Mouse (Mus musculus): Measurements from ENCODE around the gene Rnps1. TPM values are rescaled to one million over a fixed set of nuclear protein-coding genes. Genes with fewer than 3 reads are reported as not detected.
A peak's percentile ranks its signal among the peaks of the same experiment; 100 is the strongest.

The Rnps1 gene
- polyA plus RNA-seq, 1 experiment from 2014 or later: 292 TPM

- no peak for ATAC-seq (ENCODE audit: insufficient read depth)
- Histone ChIP-seq H3K27me3 (ENCODE audit: insufficient read depth, low read length) (no peaks in the 10 kb centered on the region), H3K9me3 (ENCODE audit: low read depth, low read length) (no peaks in the 10 kb centered on the region), H3K4me1 (ENCODE audit: insufficient read depth) (no peaks in the 10 kb centered on the region), H3K4me2 (no peak overlapping the region), H3K9ac (no peak overlapping the region), H3K4me3 (ENCODE audit: low read depth, low read length) (no peak overlapping the region), H3K27ac (ENCODE audit: low read depth) (no peak overlapping the region), H3K36me3 (ENCODE audit: insufficient read depth) (peaks cover 14% of the 10 kb centered on the region; the same call in 1 of the 2 replicates)
- WGBS: 1% methylated on average over 2 of the region's 2 CpGs
- TF ChIP-seq CTCF (IDR thresholded peaks at IDR 0.05; ENCODE audit: low read depth): peak; percentile 78
- DNase-seq: peak; percentile 82
These were observed 24.5 kb upstream of the Rnps1 start for GRCm38 (mm10) chr17:24389865-24390264.

GRCm38 (mm10) chr17:24391149-24391548, 23.2 kb upstream of the Rnps1 start:
- ATAC-seq (ENCODE audit: insufficient read depth) (no peak), DNase-seq (peak; percentile 22)
- TF ChIP-seq CTCF (IDR thresholded peaks at IDR 0.05; ENCODE audit: low read depth): peak; percentile 51
- H3K9ac ChIP-seq: no peak overlapping the region
- H3K27me3 ChIP-seq (ENCODE audit: insufficient read depth, low read length): no peaks in the 10 kb centered on the region
- H3K4me3 ChIP-seq (ENCODE audit: low read depth, low read length): no peak overlapping the region
- peaks cover 14% of the 10 kb centered on the region; the same call in 1 of the 2 replicates for H3K36me3 ChIP-seq (ENCODE audit: insufficient read depth)
- no peak overlapping the region for H3K27ac ChIP-seq (ENCODE audit: low read depth)
- H3K4me2 ChIP-seq: no peak overlapping the region
- H3K4me1 ChIP-seq (ENCODE audit: insufficient read depth): no peaks in the 10 kb centered on the region
- no peaks in the 10 kb centered on the region for H3K9me3 ChIP-seq (ENCODE audit: low read depth, low read length)
- WGBS: 61% methylated on average over 8 of the region's 8 CpGs

- H3K27ac ChIP-seq (ENCODE audit: low read depth): peak overlapping the region; percentile 60; the same call in 1 of the 2 replicates
These were observed 20.8 kb upstream of the Rnps1 start for GRCm38 (mm10) chr17:24393527-24393926.

GRCm38 (mm10) chr17:24394456-24394855, 19.9 kb upstream of the Rnps1 start:
- Histone ChIP-seq H3K4me3 (ENCODE audit: low read depth, low read length) (no peak overlapping the region), H3K4me2 (no peak overlapping the region), H3K9ac (no peak overlapping the region), H3K27ac (ENCODE audit: low read depth) (no peak overlapping the region), H3K9me3 (ENCODE audit: low read depth, low read length) (no peaks in the 10 kb centered on the region), H3K36me3 (ENCODE audit: insufficient read depth) (peaks cover 9% of the 10 kb centered on the region; the same call in 1 of the 2 replicates), H3K4me1 (ENCODE audit: insufficient read depth) (no peaks in the 10 kb centered on the region), H3K27me3 (ENCODE audit: insufficient read depth, low read length) (no peaks in the 10 kb centered on the region)
- no peak for ATAC-seq (ENCODE audit: insufficient read depth)
- 80% methylated on average over 7 of the region's 7 CpGs for WGBS
- no peak for DNase-seq
- no peak for TF ChIP-seq CTCF (IDR thresholded peaks at IDR 0.05; ENCODE audit: low read depth)

More at GRCm38 (mm10) chr17:24393527-24393926, 20.8 kb upstream of the Rnps1 start:
- Histone ChIP-seq H3K9me3 (ENCODE audit: low read depth, low read length) (no peaks in the 10 kb centered on the region), H3K36me3 (ENCODE audit: insufficient read depth) (peaks cover 9% of the 10 kb centered on the region; the same call in 1 of the 2 replicates), H3K4me3 (ENCODE audit: low read depth, low read length) (no peak overlapping the region), H3K9ac (no peak overlapping the region), H3K4me2 (no peak overlapping the region), H3K27me3 (ENCODE audit: insufficient read depth, low read length) (no peaks in the 10 kb centered on the region), H3K4me1 (ENCODE audit: insufficient read depth) (no peaks in the 10 kb centered on the region)
- no peak for TF ChIP-seq CTCF (IDR thresholded peaks at IDR 0.05; ENCODE audit: low read depth)
- WGBS: 21% methylated on average over 4 of the region's 4 CpGs
- ATAC-seq (ENCODE audit: insufficient read depth) (peak; percentile 83), DNase-seq (peak; percentile 28)

GRCm38 (mm10) chr17:24402371-24402770, 12.0 kb upstream of the Rnps1 start:
- Histone ChIP-seq H3K27me3 (ENCODE audit: insufficient read depth, low read length) (no peaks in the 10 kb centered on the region), H3K9me3 (ENCODE audit: low read depth, low read length) (no peaks in the 10 kb centered on the region), H3K4me3 (ENCODE audit: low read depth, low read length) (no peak overlapping the region), H3K4me2 (no peak overlapping the region), H3K9ac (no peak overlapping the region), H3K4me1 (ENCODE audit: insufficient read depth) (no peaks in the 10 kb centered on the region), H3K27ac (ENCODE audit: low read depth) (no peak overlapping the region), H3K36me3 (ENCODE audit: insufficient read depth) (peaks cover 22% of the 10 kb centered on the region; the same call in 1 of the 2 replicates)
- WGBS: 74% methylated on average over 3 of the region's 3 CpGs
- TF ChIP-seq CTCF (IDR thresholded peaks at IDR 0.05; ENCODE audit: low read depth): no peak
- DNase-seq (peak; percentile 7), ATAC-seq (ENCODE audit: insufficient read depth) (no peak)

GRCm38 (mm10) chr17:24407116-24407803, 7.1 kb upstream of the Rnps1 start:
- H3K9ac ChIP-seq: no peak overlapping the region
- TF ChIP-seq CTCF (IDR thresholded peaks at IDR 0.05; ENCODE audit: low read depth): no peak
- H3K4me3 ChIP-seq (ENCODE audit: low read depth, low read length): no peak overlapping the region
- ATAC-seq (ENCODE audit: insufficient read depth) (no peak), DNase-seq (no peak)
- no peaks in the 10 kb centered on the region for H3K9me3 ChIP-seq (ENCODE audit: low read depth, low read length)
- no peaks in the 10 kb centered on the region for H3K27me3 ChIP-seq (ENCODE audit: insufficient read depth, low read length)
- no peaks in the 10 kb centered on the region for H3K4me1 ChIP-seq (ENCODE audit: insufficient read depth)
- 84% methylated on average over 12 of the region's 12 CpGs for WGBS
- H3K4me2 ChIP-seq: no peak overlapping the region
- no peak overlapping the region for H3K27ac ChIP-seq (ENCODE audit: low read depth)
- peaks cover 46% of the 10 kb centered on the region for H3K36me3 ChIP-seq (ENCODE audit: insufficient read depth)

- Histone ChIP-seq H3K36me3 (ENCODE audit: insufficient read depth) (peaks cover 50% of the 10 kb centered on the region), H3K4me3 (ENCODE audit: low read depth, low read length) (peak overlapping the region; percentile 73), H3K9ac (peak overlapping the region; percentile 71), H3K27ac (ENCODE audit: low read depth) (peak overlapping the region; percentile 91), H3K4me2 (peak overlapping the region; percentile 87), H3K4me1 (ENCODE audit: insufficient read depth) (0 out of 2 replicates have a peak, but pooled peaks cover 3% of the 10 kb centered on the region), H3K27me3 (ENCODE audit: insufficient read depth, low read length) (no peaks in the 10 kb centered on the region), H3K9me3 (ENCODE audit: low read depth, low read length) (no peaks in the 10 kb centered on the region)
- TF ChIP-seq CTCF (IDR thresholded peaks at IDR 0.05; ENCODE audit: low read depth): peak; percentile 26; the same call in 1 of the 2 replicates
- WGBS: 26% methylated on average over 22 of the region's 22 CpGs
- DNase-seq (peak; percentile 45), ATAC-seq (ENCODE audit: insufficient read depth) (peak; percentile 42; the same call in 1 of the 2 replicates)
These were observed 681 bp upstream of the Rnps1 start for GRCm38 (mm10) chr17:24413557-24414211.

All from lung, embryonic 14.5 days (tissue).